Mouse (Mus musculus) MEL (cell line): ENCODE data around the gene Clca4a. TPM values are rescaled to one million over a fixed set of nuclear protein-coding genes. Genes with fewer than 3 reads are reported as not detected.

Source experiments
- DNase-seq: peaks from one replicate; pipeline ENCODE4 v3.0.0; 2011; ENCODE audit warnings: low read depth, low spot score
- H3K27ac ChIP-seq: 2 replicates; pipeline ENCODE4 v1.5.1; 2012; ENCODE audit warnings: low read depth, mild to moderate bottlenecking, control low read depth, low read length, moderate library complexity; ENCODE audit not compliant: control insufficient read depth
- H3K27me3 ChIP-seq, 2 experiments: fragments of 150-350 bp in 1 of 2; sonication (generic) in 1 of 2; 2 replicates each; pipeline ENCODE4 v1.6.1; 2012; ENCODE audit warnings: low read length in 2 of 2, mild to moderate bottlenecking in 2 of 2, improper control_type of control experiment in 1 of 2, moderate library complexity in 1 of 2; ENCODE audit not compliant: insufficient read depth in 2 of 2, control insufficient read depth in 1 of 2
- H3K36me3 ChIP-seq, 2 experiments: 2 replicates each; pipeline ENCODE4 v1.6.1; 2012 to 2014; ENCODE audit warnings: low read length in 2 of 2, improper control_type of control experiment in 1 of 2, inconsistent platforms in 1 of 2, mild to moderate bottlenecking in 1 of 2; ENCODE audit not compliant: insufficient read depth in 2 of 2, control insufficient read depth in 1 of 2
- H3K4me1 ChIP-seq, 2 experiments: fragments of 150-350 bp in 1 of 2; sonication (generic) in 1 of 2; 2 replicates each; pipeline ENCODE4 v1.6.1; 2012; ENCODE audit warnings: low read length in 2 of 2, improper control_type of control experiment in 1 of 2, mild to moderate bottlenecking in 1 of 2; ENCODE audit not compliant: insufficient read depth in 2 of 2, control insufficient read depth in 1 of 2
- H3K4me3 ChIP-seq, 2 experiments: fragments of 150-350 bp in 1 of 2; sonication (generic) in 1 of 2; 2 replicates each; pipeline ENCODE4 v1.5.1; 2012; ENCODE audit warnings: low read depth in 2 of 2, low read length in 2 of 2, mild to moderate bottlenecking in 2 of 2, moderate library complexity in 2 of 2, control low read depth in 1 of 2, improper control_type of control experiment in 1 of 2; ENCODE audit not compliant: control insufficient read depth in 1 of 2, insufficient read depth in 1 of 2
- H3K79me2 ChIP-seq: 2 replicates; pipeline ENCODE4 v1.6.1; 2012; ENCODE audit warnings: mild to moderate bottlenecking, low read length, moderate library complexity; ENCODE audit not compliant: control insufficient read depth, poor library complexity, insufficient read depth
- H3K9ac ChIP-seq: 2 replicates; pipeline ENCODE4 v1.6.1; 2012; ENCODE audit warnings: low read depth, mild to moderate bottlenecking, control low read depth, low read length, moderate library complexity; ENCODE audit not compliant: control insufficient read depth, poor library complexity, severe bottlenecking
- H3K9me3 ChIP-seq: fragments of 150-350 bp; sonication (generic); replicated peaks from 2 replicates; pipeline ENCODE4 v1.6.1; 2012; ENCODE audit warnings: mild to moderate bottlenecking, low read length, improper control_type of control experiment, moderate library complexity; ENCODE audit not compliant: insufficient read depth
- CHD1 ChIP-seq: IDR thresholded peaks from 2 replicates; pipeline ENCODE4 v1.6.1; 2012; ENCODE audit warnings: low read depth, mild to moderate bottlenecking, inconsistent platforms, low read length, improper control_type of control experiment
- CTCF ChIP-seq, 3 experiments: IDR thresholded peaks in 2 of 3; conservative IDR thresholded peaks in 1 of 3; 2 replicates each; pipeline ENCODE4 v1.5.1; 2011 to 2012; ENCODE audit warnings: low read length in 3 of 3, low read depth in 2 of 3, mild to moderate bottlenecking in 2 of 3, improper control_type of control experiment in 1 of 3, inconsistent platforms in 1 of 3, mixed read lengths in 1 of 3, moderate library complexity in 1 of 3; ENCODE audit not compliant: control insufficient read depth in 1 of 3, insufficient read depth in 1 of 3, poor library complexity in 1 of 3, severe bottlenecking in 1 of 3
- ELF1 ChIP-seq: IDR thresholded peaks from 2 replicates; pipeline ENCODE4 v1.6.1; 2014; ENCODE audit warnings: low read depth, mild to moderate bottlenecking, inconsistent platforms, low read length, improper control_type of control experiment, moderate library complexity
- EP300 ChIP-seq, 2 experiments: IDR thresholded peaks; 2 replicates each; pipeline ENCODE4 v1.6.1; 2011; ENCODE audit warnings: improper control_type of control experiment in 2 of 2, low read length in 2 of 2, low read depth in 1 of 2, mild to moderate bottlenecking in 1 of 2
- GABPA ChIP-seq: IDR thresholded peaks from 2 replicates; pipeline ENCODE4 v1.6.1; 2012; ENCODE audit warnings: low read depth, mild to moderate bottlenecking, inconsistent platforms, low read length, improper control_type of control experiment, moderate library complexity
- GATA1 ChIP-seq: IDR thresholded peaks from 2 replicates; pipeline ENCODE4 v1.6.1; 2011; ENCODE audit warnings: low read depth, low read length, improper control_type of control experiment
- JUND ChIP-seq: IDR thresholded peaks from 2 replicates; pipeline ENCODE4 v1.6.1; 2011; ENCODE audit warnings: low read depth, mild to moderate bottlenecking, improper control_type of control experiment, low read length
- MXI1 ChIP-seq: IDR thresholded peaks from 2 replicates; pipeline ENCODE4 v1.6.1; 2011; ENCODE audit warnings: mild to moderate bottlenecking, low read depth, low read length, improper control_type of control experiment
- MYC ChIP-seq: IDR thresholded peaks from 2 replicates; pipeline ENCODE4 v1.6.1; 2011; ENCODE audit warnings: low read depth, mild to moderate bottlenecking, low read length, improper control_type of control experiment, moderate library complexity
- POLR2AphosphoS2 ChIP-seq: IDR thresholded peaks from 2 replicates; pipeline ENCODE4 v1.6.1; 2011; ENCODE audit warnings: low read length, improper control_type of control experiment
- RAD21 ChIP-seq: IDR thresholded peaks from 2 replicates; pipeline ENCODE4 v1.6.1; 2011; ENCODE audit warnings: mild to moderate bottlenecking, low read depth, low read length, improper control_type of control experiment
- RCOR1 ChIP-seq: IDR thresholded peaks from 2 replicates; pipeline ENCODE4 v1.6.1; 2012; ENCODE audit warnings: low read depth, mild to moderate bottlenecking, inconsistent platforms, low read length, improper control_type of control experiment
- SIN3A ChIP-seq: IDR thresholded peaks from 2 replicates; pipeline ENCODE4 v1.6.1; 2012; ENCODE audit warnings: low read length, improper control_type of control experiment, inconsistent platforms
- SMC3 ChIP-seq: IDR thresholded peaks from 2 replicates; pipeline ENCODE4 v1.6.1; 2011; ENCODE audit warnings: low read depth, low read length, improper control_type of control experiment
- TBP ChIP-seq: IDR thresholded peaks from 2 replicates; pipeline ENCODE4 v1.8.0; 2011; ENCODE audit warnings: low read depth, low read length, improper control_type of control experiment
- TCF12 ChIP-seq: IDR thresholded peaks from 2 replicates; pipeline ENCODE4 v1.6.1; 2014; ENCODE audit warnings: low read depth, mild to moderate bottlenecking, inconsistent platforms, low read length, improper control_type of control experiment, moderate library complexity
- UBTF ChIP-seq: IDR thresholded peaks from 2 replicates; pipeline ENCODE4 v1.6.1; 2012; ENCODE audit warnings: low read depth, mild to moderate bottlenecking, inconsistent platforms, low read length, improper control_type of control experiment, moderate library complexity, borderline replicate concordance; ENCODE audit not compliant: insufficient read depth
- ZC3H11A ChIP-seq: IDR thresholded peaks from 2 replicates; pipeline ENCODE4 v1.6.1; 2012; ENCODE audit warnings: low read depth, mild to moderate bottlenecking, inconsistent platforms, low read length, improper control_type of control experiment
- ZMIZ1 ChIP-seq: IDR thresholded peaks from 2 replicates; pipeline ENCODE4 v1.6.1; 2012; ENCODE audit warnings: low read depth, mild to moderate bottlenecking, inconsistent platforms, low read length, improper control_type of control experiment, moderate library complexity
- ZNF384 ChIP-seq: IDR thresholded peaks from 2 replicates; pipeline ENCODE4 v1.6.1; 2012; ENCODE audit warnings: low read depth, mild to moderate bottlenecking, inconsistent platforms, low read length, improper control_type of control experiment
- polyA plus RNA-seq, 2 experiments: library from polyadenylated mRNA; stranded (reverse) in 1 of 2; unstranded in 1 of 2; fragments of >175 nt in 1 of 2; fragments of >200 nt in 1 of 2; gene quantifications; 2 replicates each; pipeline versions ENCODE4 v1.2.1 to v1.2.4; 2012; ENCODE audit warnings: low replicate concordance in 2 of 2, low read depth in 1 of 2; ENCODE audit not compliant: insufficient read length in 2 of 2, insufficient read depth in 1 of 2, missing spikeins in 1 of 2
- total RNA-seq: library from RNA; depleted of rRNA; stranded (reverse); fragments of 300-350 nt; gene quantifications from 2 replicates; pipeline ENCODE4 v1.2.3, GENCODE M21; 2012

Gene Clca4a
- total and polyA plus RNA-seq, 3 experiments: not detected

GRCm38 (mm10) chr3:145000912-145001311 lies 26.1 kb upstream of the Clca4a start:
- peaks cover 0 to 2% of the 10 kb centered on the region in 2 experiments; a peak in 2 of 4 replicates for H3K27me3 ChIP-seq
- H3K4me1 ChIP-seq: no peaks in the 10 kb centered on the region
- H3K27ac ChIP-seq: no peak overlapping the region
- H3K9me3 ChIP-seq: no peaks in the 10 kb centered on the region
- no peaks in the 10 kb centered on the region for H3K79me2 ChIP-seq
- H3K9ac ChIP-seq: no peak overlapping the region
- DNase-seq: no peak
- H3K36me3 ChIP-seq: no peaks in the 10 kb centered on the region
- H3K4me3 ChIP-seq: no peak overlapping the region
- TF ChIP-seq POLR2AphosphoS2: no peak
- TF ChIP-seq ZNF384: no peak
- no peak for TF ChIP-seq CHD1
- TF ChIP-seq SMC3: no peak
- no peak for TF ChIP-seq CTCF (IDR thresholded peaks at IDR 0.05 in 2 of 3, conservative IDR thresholded peaks at IDR 0.05 in 1 of 3; ENCODE audit: control insufficient read depth in 1 of 3, insufficient read depth in 1 of 3, low read depth in 2 of 3, low read length in 3 of 3, poor library complexity in 1 of 3, severe bottlenecking in 1 of 3)
- TF ChIP-seq TCF12: no peak
- TF ChIP-seq ELF1: no peak
- TF ChIP-seq EP300 (IDR thresholded peaks at IDR 0.05; ENCODE audit: low read depth in 1 of 2, low read length in 2 of 2): no peak
- no peak for TF ChIP-seq JUND

- TF ChIP-seq TBP: no peak
- no peak for TF ChIP-seq GATA1
- TF ChIP-seq EP300 (IDR thresholded peaks at IDR 0.05; ENCODE audit: low read depth in 1 of 2, low read length in 2 of 2): no peak
- no peak for TF ChIP-seq ZMIZ1
- TF ChIP-seq GABPA: no peak
- no peak for TF ChIP-seq MYC
- TF ChIP-seq RCOR1: no peak
- no peak for TF ChIP-seq SMC3
- no peak for TF ChIP-seq ZC3H11A
- TF ChIP-seq SIN3A: no peak
- TF ChIP-seq POLR2AphosphoS2: no peak
- no peak for TF ChIP-seq UBTF
- TF ChIP-seq JUND: no peak
- TF ChIP-seq MXI1: no peak
- no peak for TF ChIP-seq RAD21
- H3K79me2 ChIP-seq: no peaks in the 10 kb centered on the region
- peaks cover 0 to 8% of the 10 kb centered on the region in 2 experiments; a peak in 2 of 4 replicates for H3K36me3 ChIP-seq
- H3K4me3 ChIP-seq: no peak overlapping the region
- H3K27me3 ChIP-seq: no peaks in the 10 kb centered on the region
- peaks cover 0 to 4% of the 10 kb centered on the region in 2 experiments; a peak in 1 of 4 replicates for H3K4me1 ChIP-seq
- no peak overlapping the region for H3K9ac ChIP-seq
- no peaks in the 10 kb centered on the region for H3K9me3 ChIP-seq
- H3K27ac ChIP-seq: no peak overlapping the region
- no peak for DNase-seq
Measured at GRCm38 (mm10) chr3:144993055-144993454, 18.2 kb upstream of the Clca4a start.
